Mouse (Mus musculus) heart, adult 2 months (tissue): Measurements from ENCODE around the gene Gm47189. TPM values are rescaled to one million over a fixed set of nuclear protein-coding genes. Genes with fewer than 3 reads are reported as not detected.
"Not testable (repeated sequence)": the region's sequence is repeated elsewhere in the genome, so short reads cannot be mapped to it uniquely, and the experiment has no call there.

Experiments
- DNase-seq, 2 experiments: peaks; one replicate each; pipeline ENCODE4 v3.0.0; 2021
- H3K27ac ChIP-seq: fragments of 200-600 bp; 2 replicates; pipeline ENCODE4 v1.8.1; 2022
- H3K27me3 ChIP-seq: fragments of 200-500 bp; 2 replicates; pipeline ENCODE4 v1.6.1; 2012; ENCODE audit warnings: mild to moderate bottlenecking, low read length, inconsistent platforms, mixed read lengths; ENCODE audit not compliant: control insufficient read depth, insufficient read depth
- H3K36me3 ChIP-seq: fragments of 200-500 bp; 2 replicates; pipeline ENCODE4 v1.6.1; 2012; ENCODE audit warnings: low read length, inconsistent platforms; ENCODE audit not compliant: control insufficient read depth, insufficient read depth
- H3K4me1 ChIP-seq: fragments of 200-500 bp; 2 replicates; pipeline ENCODE4 v1.6.1; 2011; ENCODE audit warnings: low read length; ENCODE audit not compliant: control insufficient read depth, insufficient read depth
- H3K4me3 ChIP-seq: fragments of 200-600 bp; 2 replicates; pipeline ENCODE4 v1.8.1; 2022
- H3K79me2 ChIP-seq: fragments of 200-500 bp; replicated peaks from 2 replicates; pipeline ENCODE4 v1.6.1; 2012; ENCODE audit warnings: mild to moderate bottlenecking, inconsistent platforms, low read length, moderate library complexity, mixed read lengths; ENCODE audit not compliant: control insufficient read depth, insufficient read depth
- H3K9ac ChIP-seq: fragments of 200-500 bp; 2 replicates; pipeline ENCODE4 v1.6.1; 2012; ENCODE audit warnings: low read depth, mild to moderate bottlenecking, control low read depth, inconsistent platforms, low read length, mixed read lengths
- WGBS: fragments of 180-500 bp; shearing (Covaris S2); methylation state at CpG from one replicate; pipeline ENCODE4 v1.1.7; 2018; 5-methylcytosine and 5-hydroxymethylcytosine counted together
- intact Hi-C: fragments of 180-260 bp; cut with DNase I; formaldehyde crosslinking; loops from one replicate; pipeline ENCODE4 v1.15.1; 2025
- long read RNA-seq: library from polyadenylated mRNA; stranded (forward); transcript quantifications from one replicate; pipeline ENCODE4 v2.0.0, GENCODE M21; 2021
- polyA plus RNA-seq: library from polyadenylated mRNA; depleted of rRNA; stranded (reverse); fragments of >200 nt; gene quantifications from 2 replicates; pipeline ENCODE4 v1.2.3, GENCODE M21; 2012; rRNA removed
- total RNA-seq, 2 experiments: library from RNA; stranded (reverse); gene quantifications; 2 replicates each; pipeline ENCODE4 v1.2.3; 2021

Gm47189 gene
- total RNA-seq (not detected), polyA plus RNA-seq (not detected in 2 replicates)
- long read RNA-seq, result 0 reads

DNA sequence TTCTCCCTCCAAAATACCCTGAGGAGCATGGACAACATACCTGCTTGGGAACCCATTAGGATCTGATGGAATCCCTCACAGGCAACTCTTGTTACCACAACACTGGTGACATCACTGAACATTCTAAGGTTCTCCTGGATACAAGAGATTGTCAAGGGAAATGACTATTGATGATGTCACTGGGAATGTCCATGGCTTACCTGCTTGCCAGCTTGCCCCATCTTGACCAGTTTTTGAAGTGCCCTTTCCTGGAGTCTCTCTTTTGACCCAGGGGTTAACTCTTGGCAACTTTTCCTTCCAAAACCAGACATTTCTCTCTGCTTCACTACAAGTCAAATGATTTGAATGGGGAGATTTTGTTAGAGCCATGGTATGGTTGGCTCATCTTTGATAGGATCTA lies at the start of gene Gm47189:
TSS of gene Gm47189 (minus strand) at position 101 of the 400 bp plus-strand sequence.
- H3K4me3 ChIP-seq, intact Hi-C loops, DNase-seq, H3K9ac ChIP-seq, H3K27ac ChIP-seq, H3K79me2 ChIP-seq, H3K36me3 ChIP-seq, H3K27me3 ChIP-seq, H3K4me1 ChIP-seq: not testable (repeated sequence)

DNA sequence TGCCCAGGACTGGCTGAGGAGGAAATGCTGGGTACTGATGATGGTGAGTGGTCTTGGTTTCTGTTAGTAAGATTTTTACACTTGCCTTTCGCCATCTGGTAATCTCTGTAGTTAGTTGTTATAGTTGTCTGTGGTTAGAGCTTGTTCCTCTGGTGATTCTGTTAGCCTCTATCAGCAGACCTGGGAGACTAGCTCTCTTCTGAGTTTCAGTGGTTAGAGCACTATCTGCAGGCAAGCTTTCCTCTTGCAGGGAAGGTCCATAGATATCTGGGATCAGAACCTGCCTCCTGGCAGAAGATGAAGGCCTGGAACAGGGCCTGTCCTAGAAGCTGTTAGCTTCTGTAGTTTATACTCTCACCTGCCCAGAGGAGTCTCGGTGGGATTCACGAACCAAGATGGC lies 16.3 kb downstream of the Gm47189 start:
- H3K79me2 ChIP-seq, H3K27ac ChIP-seq, H3K36me3 ChIP-seq, intact Hi-C loops, H3K27me3 ChIP-seq, H3K9ac ChIP-seq, H3K4me3 ChIP-seq, H3K4me1 ChIP-seq: not testable (repeated sequence)
- 60% methylated on average over 3 of the region's 3 CpGs for WGBS
- peak; percentile 1 to 11 for DNase-seq

DNA sequence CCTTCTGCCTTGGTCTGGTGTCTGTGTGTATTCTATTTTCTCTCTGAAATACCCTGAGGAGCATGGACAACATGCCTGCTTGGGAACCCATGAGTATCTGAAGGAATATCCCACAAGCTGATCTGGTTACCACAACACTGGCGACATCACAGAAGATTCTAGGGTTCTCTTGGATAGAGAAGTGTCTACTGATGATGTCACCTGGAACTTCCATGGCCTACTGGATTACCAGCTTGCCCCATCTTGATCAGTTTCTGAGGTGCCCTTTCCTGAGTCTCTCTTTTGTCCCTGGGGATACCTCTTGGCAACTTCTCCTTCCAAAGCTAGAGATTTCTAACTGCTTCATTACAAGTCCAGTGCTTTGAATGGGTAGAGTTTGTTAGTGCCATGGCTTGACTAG lies 21.7 kb downstream of the Gm47189 start, which contains the start of gene Gm7929:
TSS of gene Gm7929 (minus strand) at position 101 of the 400 bp plus-strand sequence.
- H3K4me3 ChIP-seq, intact Hi-C loops: not testable (repeated sequence)
- 67% methylated on average over 1 of the region's 1 CpGs for WGBS

DNA sequence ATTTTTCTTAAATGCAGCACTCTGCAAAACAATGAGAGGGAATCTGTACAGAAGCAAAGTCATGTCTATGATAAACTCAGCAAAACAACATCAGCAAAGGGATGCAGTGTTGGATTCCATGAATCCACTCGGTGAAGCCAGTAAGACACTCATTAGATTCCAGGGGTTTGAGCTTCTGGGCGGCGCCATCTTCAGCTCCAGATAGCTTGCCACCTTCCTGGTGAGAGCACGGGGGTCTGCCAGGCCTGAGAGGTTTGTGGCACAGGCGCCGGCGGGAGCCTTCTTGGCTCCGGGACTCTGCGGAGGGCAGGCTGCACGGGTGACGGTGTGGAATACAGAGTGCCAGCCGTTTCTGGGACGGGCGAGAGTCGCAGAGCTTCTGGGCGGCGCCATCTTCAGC lies 48.8 kb downstream of the Gm47189 start:
- H3K27ac ChIP-seq, intact Hi-C loops, H3K36me3 ChIP-seq, DNase-seq, H3K9ac ChIP-seq, H3K4me3 ChIP-seq, H3K27me3 ChIP-seq, H3K4me1 ChIP-seq, H3K79me2 ChIP-seq: not testable (repeated sequence)
- 66% methylated on average over 17 of the region's 17 CpGs for WGBS

More for the DNA sequence above, 21.7 kb downstream of the Gm47189 start, which contains the start of gene Gm7929:
- not testable (repeated sequence) for H3K27ac ChIP-seq, H3K79me2 ChIP-seq, H3K9ac ChIP-seq, H3K27me3 ChIP-seq, H3K4me1 ChIP-seq, H3K36me3 ChIP-seq, DNase-seq

DNA sequence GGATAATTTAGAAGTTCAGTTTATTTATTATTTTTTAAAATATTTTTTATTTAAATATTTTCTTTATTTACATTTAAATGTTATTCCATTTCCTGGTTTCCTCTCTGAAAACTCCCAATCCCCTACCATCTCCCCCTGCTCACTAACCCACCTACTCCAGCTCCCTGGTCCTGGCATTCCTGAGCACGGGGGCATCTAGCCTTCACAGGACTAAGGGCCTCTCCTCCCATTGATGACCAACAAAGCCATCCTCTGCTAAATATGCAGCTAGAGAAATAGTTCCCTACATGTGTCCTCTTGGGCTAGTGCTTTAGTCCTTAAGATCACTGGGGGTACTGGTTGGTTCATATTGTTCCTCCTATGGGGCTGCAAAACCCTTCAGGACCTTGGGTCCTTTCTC lies 55.1 kb downstream of the Gm47189 start:
- H3K9ac ChIP-seq, H3K4me1 ChIP-seq, H3K27me3 ChIP-seq, intact Hi-C loops, H3K79me2 ChIP-seq, DNase-seq, H3K36me3 ChIP-seq, H3K27ac ChIP-seq, H3K4me3 ChIP-seq: not testable (repeated sequence)
- WGBS, result 62% methylated on average over 1 of the region's 1 CpGs

Other genes with a start within 250 kb of the Gm47189 start
- gene Gm7970, start 216.9 kb downstream of the Gm47189 start, total RNA-seq, result not detected
- not detected in 2 replicates for gene Gm7970, start 216.9 kb downstream of the Gm47189 start, polyA plus RNA-seq
- not detected for gene 1700049E17Rik2, start 199.2 kb downstream of the Gm47189 start, total RNA-seq
- not detected in 2 replicates for gene 1700049E17Rik2, start 199.2 kb downstream of the Gm47189 start, polyA plus RNA-seq
- gene Gm3072, start 147.8 kb downstream of the Gm47189 start, total RNA-seq, result not detected
- not detected in 2 replicates for gene Gm3072, start 147.8 kb downstream of the Gm47189 start, polyA plus RNA-seq
- gene Gm3676, start 126.0 kb downstream of the Gm47189 start, total RNA-seq, result not detected
- gene Gm3676, start 126.0 kb downstream of the Gm47189 start, polyA plus RNA-seq, result not detected in 2 replicates
- not detected for gene Gm8068, start 70.6 kb downstream of the Gm47189 start, total RNA-seq
- not detected in 2 replicates for gene Gm8068, start 70.6 kb downstream of the Gm47189 start, polyA plus RNA-seq
- gene Gm7929, start 21.8 kb downstream of the Gm47189 start, total RNA-seq, result not detected
- not detected in 2 replicates for gene Gm7929, start 21.8 kb downstream of the Gm47189 start, polyA plus RNA-seq
- not detected for gene Gm7980, start 134.8 kb upstream of the Gm47189 start, total RNA-seq
- gene Gm7980, start 134.8 kb upstream of the Gm47189 start, polyA plus RNA-seq, result not detected in 2 replicates
- gene 1700049E17Rik1, start 152.5 kb upstream of the Gm47189 start, total RNA-seq, result not detected
- gene 1700049E17Rik1, start 152.5 kb upstream of the Gm47189 start, polyA plus RNA-seq, result not detected in 2 replicates
- not detected for gene 1700024B05Rik, start 171.6 kb upstream of the Gm47189 start, total RNA-seq
- not detected in 2 replicates for gene 1700024B05Rik, start 171.6 kb upstream of the Gm47189 start, polyA plus RNA-seq
- gene Gm6401, start 195.5 kb upstream of the Gm47189 start, total RNA-seq, result not detected
- not detected in 2 replicates for gene Gm6401, start 195.5 kb upstream of the Gm47189 start, polyA plus RNA-seq
- gene Gm3543, start 210.9 kb upstream of the Gm47189 start, total RNA-seq, result not detected
- not detected in 2 replicates for gene Gm3543, start 210.9 kb upstream of the Gm47189 start, polyA plus RNA-seq